ENCODE assay signal across 27 mouse cellular contexts in genomic region chr17:30781046-30781445, GRCm38 (mm10).
"Had no signal": no experiment of that assay in that cellular context is flagged by ENCODE, and none has a peak within 500 bp of the region (broad histone marks: within the 10 kb centered on the region; RNA-seq: fewer than 3 reads in every experiment).

No protein-coding gene starts in this region.

- DNase-seq: left cerebral cortex, postnatal 4 days; liver; liver, embryonic 13.5 days; liver, postnatal 0 days; lung, adult 18-20 months; lung, adult 2 months; lung, embryonic 14.5 days; lung, postnatal 10 days; lung, postnatal 14 days; lung, postnatal 36 days; lung, postnatal 4 days; midbrain, embryonic 14.5 days had no signal

- H3K4me3 ChIP-seq: limb, embryonic 10.5 days; limb, embryonic 12.5 days; limb, embryonic 13.5 days; limb, embryonic 15.5 days; liver, embryonic 12.5 days; liver, embryonic 13.5 days; liver, embryonic 15.5 days; lung, embryonic 15.5 days; megakaryocyte, embryonic 14.5 days; midbrain, embryonic 10.5 days; midbrain, embryonic 12.5 days; midbrain, embryonic 13.5 days; midbrain, embryonic 15.5 days; myocyte had no signal

- H3K9me3 ChIP-seq: limb, embryonic 10.5 days; limb, embryonic 12.5 days; limb, embryonic 15.5 days; liver, embryonic 12.5 days; liver, embryonic 13.5 days; liver, embryonic 15.5 days; lung, embryonic 15.5 days; midbrain, embryonic 10.5 days; midbrain, embryonic 12.5 days; midbrain, embryonic 13.5 days; midbrain, embryonic 15.5 days had no signal

- H3K27me3 ChIP-seq: limb, embryonic 12.5 days; limb, embryonic 13.5 days; limb, embryonic 15.5 days; liver, embryonic 12.5 days; liver, embryonic 13.5 days; liver, embryonic 15.5 days; lung, embryonic 15.5 days; megakaryocyte, embryonic 14.5 days; midbrain, embryonic 12.5 days; midbrain, embryonic 13.5 days; midbrain, embryonic 15.5 days had no signal

- H3K4me1 ChIP-seq: liver, embryonic 12.5 days; liver, embryonic 13.5 days; liver, embryonic 15.5 days; lung, embryonic 15.5 days; megakaryocyte, embryonic 14.5 days; midbrain, embryonic 12.5 days; midbrain, embryonic 15.5 days had no signal

- H3K27ac ChIP-seq: limb, embryonic 10.5 days; limb, embryonic 12.5 days; limb, embryonic 13.5 days; limb, embryonic 15.5 days; liver, embryonic 12.5 days; liver, embryonic 13.5 days; liver, embryonic 14.5 days; liver, embryonic 15.5 days; lung, embryonic 15.5 days; macrophage; midbrain, embryonic 10.5 days; midbrain, embryonic 12.5 days; midbrain, embryonic 13.5 days; midbrain, embryonic 15.5 days had no signal

- H3K36me3 ChIP-seq: limb, embryonic 10.5 days; limb, embryonic 12.5 days; limb, embryonic 13.5 days; limb, embryonic 15.5 days; liver, embryonic 12.5 days; liver, embryonic 13.5 days; lung, embryonic 15.5 days; midbrain, embryonic 10.5 days; midbrain, embryonic 12.5 days; midbrain, embryonic 13.5 days; midbrain, embryonic 15.5 days had no signal
